Mouse (Mus musculus): ENCODE measurements at regions not wholly inside any gene's neighbourhood (a gene's known extent, or its start where the extent isn't known, plus 50 kb on each side); places are given as distances from the start of the nearest gene placed in this dataset.
A peak's percentile ranks its signal among the peaks of the same experiment; 100 is the strongest.

DNA sequence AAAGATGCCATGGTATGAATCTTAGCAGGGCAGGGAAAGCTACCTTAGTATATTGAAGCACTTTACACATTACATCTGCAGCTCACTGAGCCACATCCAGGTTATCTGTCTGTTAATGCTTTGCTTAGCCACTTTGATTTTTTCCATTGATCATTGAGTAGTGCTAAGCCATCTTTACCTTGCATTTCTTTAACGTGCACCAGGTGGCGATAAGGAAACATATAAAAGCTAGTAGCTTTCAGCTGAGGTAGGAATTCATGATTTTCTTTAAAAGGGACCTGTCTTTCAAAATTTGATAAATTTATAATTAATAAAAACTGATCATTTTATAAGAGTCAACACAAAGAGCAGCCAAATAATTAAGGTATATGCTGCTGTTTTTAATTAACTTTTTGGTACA lies 426.3 kb upstream of the Tpk1 start:
- no peak for DNase-seq (ENCODE audit: low spot score)

DNA sequence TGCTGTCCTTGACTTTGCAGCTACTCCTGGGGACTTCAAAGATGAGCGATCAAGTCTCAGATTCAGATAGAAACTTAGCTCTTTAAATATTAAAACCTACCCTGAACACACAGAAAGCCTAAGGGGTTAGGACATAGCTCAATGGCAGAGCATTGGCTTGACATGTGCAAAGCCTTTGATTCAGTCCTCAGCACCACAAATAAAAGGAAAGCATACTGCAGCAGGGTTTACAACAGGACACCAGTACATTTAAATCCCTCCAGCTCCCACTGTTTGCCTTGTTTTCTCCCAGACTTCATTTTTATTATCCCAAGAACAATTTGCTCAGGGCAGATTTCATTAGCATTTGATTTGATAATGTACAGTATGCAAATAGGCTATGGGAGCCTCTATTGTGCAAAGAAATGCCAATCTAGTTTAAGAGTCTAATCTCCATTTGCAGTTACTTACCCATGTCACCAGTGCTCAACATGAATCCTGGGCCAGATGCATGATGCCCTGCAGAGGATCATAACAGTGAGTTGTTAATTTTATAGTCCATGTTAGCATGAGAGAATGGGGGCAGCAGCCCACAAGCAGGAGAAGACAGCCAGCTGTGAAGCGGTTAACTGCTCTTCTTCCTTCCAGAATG lies 416.0 kb upstream of the Tpk1 start:
- no peak for DNase-seq (ENCODE audit: low spot score)

GRCm38 (mm10) chr6:44073124-44073523 lies 407.0 kb upstream of the Tpk1 start:
- peak; percentile 23 for DNase-seq (ENCODE audit: low spot score)

DNA sequence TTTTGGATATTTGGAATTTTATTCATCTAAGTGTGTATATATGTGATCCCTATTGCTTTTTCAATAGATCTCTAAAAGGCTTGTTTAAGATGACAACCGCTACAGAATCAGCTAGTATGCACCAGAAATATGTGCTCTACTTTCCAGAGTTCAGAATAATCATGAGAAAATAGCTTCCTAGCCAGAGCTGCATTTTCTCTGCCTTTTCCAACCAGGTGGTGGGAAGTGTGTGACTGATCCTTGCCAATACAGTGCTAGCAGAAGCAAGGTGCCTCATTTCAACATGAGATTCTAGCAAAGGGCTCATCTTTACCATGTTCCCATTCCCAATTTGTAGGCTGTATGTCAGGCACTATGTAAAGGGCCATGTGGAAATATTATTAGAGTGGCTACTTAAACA lies 401.8 kb upstream of the Tpk1 start:
- no peak for DNase-seq (ENCODE audit: low spot score)

All from left cerebral cortex, adult 11 months (tissue).